Mouse (Mus musculus): ENCODE results near the gene Bahcc1.

Bahcc1 gene

DNA sequence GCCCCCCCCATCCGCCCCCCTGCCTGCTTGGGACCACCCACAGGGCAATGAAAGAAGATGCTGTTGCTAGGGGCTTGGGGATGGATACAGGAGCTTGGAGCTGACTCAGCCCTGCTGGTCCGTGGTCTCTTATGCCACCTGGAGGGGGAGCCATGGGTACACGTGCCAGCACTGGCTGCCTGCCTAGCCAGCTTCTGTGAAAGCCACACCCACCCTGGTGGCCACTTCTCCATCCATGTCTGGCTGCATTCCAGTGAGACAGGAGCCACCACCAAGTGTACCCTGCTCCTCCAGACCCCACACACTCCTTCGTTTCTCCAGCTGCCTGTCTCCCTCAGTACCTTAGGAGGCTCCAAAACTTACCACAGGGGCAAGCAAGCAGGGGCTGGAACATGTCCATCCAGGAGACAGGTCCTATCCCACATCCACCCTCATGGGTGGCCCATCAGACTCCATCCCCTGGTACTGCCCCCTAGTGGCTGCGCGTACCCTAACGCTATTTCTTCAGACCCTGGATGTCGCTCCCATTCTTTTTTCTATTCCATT, 29.7 kb downstream of the Bahcc1 start:
- peak; percentile 92 for DNase-seq

DNA sequence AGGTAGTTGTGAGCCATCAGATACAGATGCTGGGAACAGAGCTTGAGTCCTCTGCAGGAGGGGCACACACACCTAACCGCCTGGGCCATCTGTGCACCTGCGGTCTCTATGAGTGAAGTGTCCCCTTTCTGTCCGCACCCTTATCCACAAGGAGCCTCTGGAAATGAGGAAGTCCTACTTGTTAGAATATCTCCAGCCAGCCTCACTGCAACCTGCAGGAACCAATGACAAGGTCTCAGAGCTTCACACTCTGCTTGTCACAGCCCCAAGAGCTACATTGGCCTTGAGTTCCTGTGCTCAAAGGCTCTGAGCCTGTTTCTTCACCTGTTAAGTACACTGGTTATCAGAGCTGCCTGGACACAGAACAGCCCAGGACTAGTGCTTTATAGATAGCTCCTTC, 30.4 kb downstream of the Bahcc1 start:
- no peak for DNase-seq

GRCm38 (mm10) chr11:120264008-120264407, 31.3 kb downstream of the Bahcc1 start:
- DNase-seq = peak; percentile 75

- DNase-seq = no peak
These were observed 32.7 kb downstream of the Bahcc1 start for GRCm38 (mm10) chr11:120265458-120265857.

- DNase-seq = no peak
These were observed 33.6 kb downstream of the Bahcc1 start for GRCm38 (mm10) chr11:120266259-120266758.

GRCm38 (mm10) chr11:120267274-120267673, 34.5 kb downstream of the Bahcc1 start:
- no peak for DNase-seq

GRCm38 (mm10) chr11:120267676-120268075, 34.9 kb downstream of the Bahcc1 start:
- DNase-seq = no peak

GRCm38 (mm10) chr11:120268195-120268967, 35.6 kb downstream of the Bahcc1 start:
- DNase-seq = no peak

DNA sequence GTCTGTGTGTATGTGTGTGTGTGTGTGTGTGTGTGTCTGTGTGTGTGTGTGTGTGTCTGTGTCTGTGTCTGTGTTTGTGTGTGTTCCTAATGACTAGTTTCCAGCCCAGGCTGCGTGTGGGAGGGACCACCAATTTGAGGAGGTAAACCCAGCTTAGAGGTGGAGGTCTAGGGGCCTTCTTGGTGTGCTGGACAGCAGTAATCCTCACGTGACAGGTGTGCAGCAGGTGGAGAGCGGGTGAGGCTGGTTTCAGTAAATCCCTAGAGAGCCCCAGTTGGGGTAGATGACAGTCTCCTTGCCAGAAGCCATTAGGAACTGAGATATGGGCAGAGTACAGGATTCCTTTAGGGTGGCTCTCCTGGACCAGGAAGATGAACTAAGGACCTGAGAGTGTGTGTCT, 36.3 kb downstream of the Bahcc1 start:
- DNase-seq = no peak

GRCm38 (mm10) chr11:120269498-120270104, 36.9 kb downstream of the Bahcc1 start:
- peak; percentile 70 for DNase-seq

DNA sequence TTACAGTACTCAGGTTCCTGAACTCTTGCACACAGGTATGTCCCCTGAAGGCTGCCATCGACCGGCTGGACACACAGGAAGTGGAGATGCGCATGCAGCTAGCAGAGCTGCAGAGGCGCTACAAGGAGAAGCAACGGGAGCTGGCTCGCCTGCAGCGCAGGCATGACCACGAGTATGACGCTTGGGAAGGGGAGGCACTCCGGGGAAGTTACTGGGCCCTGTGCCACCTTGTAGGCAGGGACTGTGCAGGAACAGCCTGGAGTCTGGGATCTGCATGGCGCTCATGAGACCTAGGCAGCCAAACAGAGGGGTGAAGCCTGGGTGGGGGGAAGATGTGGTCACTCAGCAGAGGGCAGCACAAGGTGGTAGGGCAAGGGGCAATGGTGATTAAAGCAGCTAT, 46.6 kb downstream of the Bahcc1 start:
- DNase-seq = peak; percentile 77

GRCm38 (mm10) chr11:120280281-120280773, 47.6 kb downstream of the Bahcc1 start:
- peak; percentile 81 for DNase-seq

DNA sequence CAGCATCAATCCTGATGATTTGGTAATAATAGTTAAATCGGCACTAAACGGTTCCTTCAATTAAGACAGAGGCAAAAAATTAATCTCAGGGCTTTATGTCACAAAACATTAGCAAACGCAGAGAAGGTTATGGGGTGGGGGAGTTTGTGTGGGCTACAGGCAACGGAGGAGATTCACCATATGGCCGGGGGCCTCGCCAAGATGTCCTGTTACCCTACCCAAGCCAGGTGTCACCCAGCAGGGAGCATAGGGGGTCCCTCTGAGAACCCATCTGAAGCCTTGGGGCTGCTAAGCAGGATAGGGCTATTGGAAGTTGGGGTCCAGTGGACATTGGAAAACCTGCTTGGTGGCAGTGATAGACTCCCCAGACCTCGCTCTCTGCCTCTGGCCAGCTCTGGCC, 48.0 kb downstream of the Bahcc1 start:
- no peak for DNase-seq

DNA sequence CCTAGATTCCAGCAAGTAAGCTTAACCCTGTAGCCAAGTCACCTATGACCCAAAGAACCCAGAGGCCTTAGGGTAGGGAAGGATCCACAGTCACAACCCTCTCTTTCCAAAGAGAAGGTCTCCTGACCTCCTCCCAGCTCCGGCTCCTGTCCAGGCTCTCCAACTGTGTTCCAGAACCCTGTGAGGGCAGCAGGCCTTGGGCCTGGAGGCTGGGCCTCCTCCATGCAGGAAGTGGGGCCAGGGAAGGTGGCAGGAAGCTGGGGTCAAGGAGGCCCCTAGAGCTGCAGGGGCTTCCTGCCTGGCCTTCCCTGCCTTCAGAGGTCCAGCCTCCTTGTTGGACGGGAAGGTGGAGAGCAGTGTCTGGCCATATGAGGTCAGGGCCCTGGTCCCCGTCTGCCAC, 48.5 kb downstream of the Bahcc1 start:
- DNase-seq = peak; percentile 51

GRCm38 (mm10) chr11:120283542-120283941, 50.8 kb downstream of the Bahcc1 start:
- peak; percentile 68 for DNase-seq

DNA sequence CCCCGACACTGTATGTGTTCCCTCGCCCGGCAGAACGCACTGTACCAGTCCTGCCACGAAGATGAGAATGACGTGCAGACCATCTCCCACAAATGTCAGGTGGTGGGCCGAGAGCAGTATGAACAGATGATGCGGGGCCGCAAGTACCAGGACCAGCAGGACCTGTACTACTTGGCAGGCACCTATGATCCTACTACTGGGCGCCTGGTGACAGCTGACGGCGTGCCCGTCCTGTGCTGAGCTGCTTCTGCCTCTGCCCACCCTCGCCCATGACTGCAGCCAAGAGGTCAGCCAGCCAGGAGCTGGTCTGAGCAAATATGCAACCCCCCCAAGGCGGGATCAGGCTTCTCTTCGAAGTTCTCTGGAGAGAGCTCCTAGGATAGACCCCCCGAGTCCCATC, 56.9 kb downstream of the Bahcc1 start:
- DNase-seq = no peak

GRCm38 (mm10) chr11:120290266-120290665, 57.5 kb downstream of the Bahcc1 start:
- no peak for DNase-seq

DNA sequence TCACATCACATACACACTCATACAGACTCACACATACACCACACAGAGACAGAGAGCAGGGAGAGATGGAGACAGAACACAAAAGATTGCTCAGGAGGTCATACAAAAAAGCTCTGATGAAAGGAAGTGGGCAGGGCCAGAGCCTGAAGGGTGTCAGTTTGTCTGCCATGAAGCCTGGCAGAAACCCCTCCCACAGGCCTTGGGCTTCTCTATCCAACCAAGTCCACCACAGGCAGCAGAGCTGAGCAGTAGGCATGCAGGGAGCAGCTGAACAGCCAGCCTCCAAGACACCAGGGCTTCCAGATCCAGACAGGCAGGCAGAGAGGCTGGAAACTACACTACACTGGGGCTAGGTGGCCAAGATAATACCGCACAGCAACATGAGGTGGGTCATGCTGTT, 61.0 kb downstream of the Bahcc1 start:
- DNase-seq = no peak

GRCm38 (mm10) chr11:120296305-120297144, 63.8 kb downstream of the Bahcc1 start:
- DNase-seq = no peak

DNA sequence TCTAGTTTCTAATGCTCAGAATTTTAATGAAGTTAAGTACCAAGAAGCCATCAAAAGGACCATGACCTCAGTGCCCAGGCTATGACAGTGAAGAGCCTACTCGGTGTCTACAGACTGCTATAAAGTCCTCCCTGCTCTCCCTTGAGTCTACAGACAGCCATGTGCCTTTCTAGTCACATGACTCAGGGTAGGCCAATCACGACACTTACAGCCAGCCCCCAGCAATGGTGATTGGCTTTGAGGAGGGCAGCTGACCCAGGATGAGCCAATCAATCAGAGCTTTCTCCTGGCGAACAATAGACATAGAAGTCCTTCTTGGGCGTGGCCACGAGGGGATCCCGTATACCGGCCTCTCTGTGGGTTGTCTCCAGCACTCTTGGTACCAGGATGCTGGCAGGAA, 65.0 kb downstream of the Bahcc1 start:
- no peak for DNase-seq

GRCm38 (mm10) chr11:120298441-120299141, 65.8 kb downstream of the Bahcc1 start:
- no peak for DNase-seq

GRCm38 (mm10) chr11:120299484-120299883, 66.7 kb downstream of the Bahcc1 start:
- DNase-seq = no peak

Data from lung, postnatal 10 days (tissue).